Mouse (Mus musculus): ENCODE data around the gene Tent5b. TPM values are rescaled to one million over a fixed set of nuclear protein-coding genes. Genes with fewer than 3 reads are reported as not detected.

Tent5b gene
- total RNA-seq, 1 experiment from 2014 or later, result 0.12 TPM

Other genes with a start within 250 kb of the Tent5b start
- gene Map3k6, start 239.3 kb upstream of the Tent5b start, total RNA-seq (2017), result 1.0 and 2.9 TPM in 2 replicates
- 2.9 and 5.0 TPM in 2 replicates for gene Sytl1, start 217.0 kb upstream of the Tent5b start, total RNA-seq (2017)
- gene Tmem222, start 202.3 kb upstream of the Tent5b start, total RNA-seq (2017), result 17.1 and 18.0 TPM in 2 replicates
- gene Wdtc1, start 126.7 kb upstream of the Tent5b start, total RNA-seq (2017), result 23.0 and 26.6 TPM in 2 replicates
- gene Slc9a1, start 110.4 kb upstream of the Tent5b start, total RNA-seq (2017), result 15.8 and 22.7 TPM in 2 replicates
- gene Trnp1, start 18.4 kb downstream of the Tent5b start, total RNA-seq (2017), result not detected in 2 replicates
- not detected in 2 replicates for gene Kdf1, start 38.8 kb downstream of the Tent5b start, total RNA-seq (2017)
- gene Nudc, start 65.9 kb downstream of the Tent5b start, total RNA-seq (2017), result 48.3 and 65.1 TPM in 2 replicates
- gene Nr0b2, start 73.2 kb downstream of the Tent5b start, total RNA-seq (2017), result not detected in 2 replicates
- gene Gpatch3, start 94.6 kb downstream of the Tent5b start, total RNA-seq (2017), result 26.7 and 37.9 TPM in 2 replicates
- gene Gpn2, start 104.2 kb downstream of the Tent5b start, total RNA-seq (2017), result 12.1 and 22.1 TPM in 2 replicates
- 48.1 and 58.3 TPM in 2 replicates for gene Sfn, start 122.0 kb downstream of the Tent5b start, total RNA-seq (2017)
- 91.5 and 99.5 TPM in 2 replicates for gene Zdhhc18, start 170.0 kb downstream of the Tent5b start, total RNA-seq (2017)
- gene Pigv, start 192.5 kb downstream of the Tent5b start, total RNA-seq (2017), result 13.2 and 22.0 TPM in 2 replicates

All from neutrophil, adult 5-6 weeks (primary cell).